Mouse (Mus musculus): ENCODE measurements around the gene Sfi1. TPM values are rescaled to one million over a fixed set of nuclear protein-coding genes. Genes with fewer than 3 reads are reported as not detected.
A peak's percentile ranks its signal among the peaks of the same experiment; 100 is the strongest.
"Not testable (repeated sequence)": the region's sequence is repeated elsewhere in the genome, so short reads cannot be mapped to it uniquely, and the experiment has no call there.

Sfi1 gene
- polyA plus RNA-seq, 1 experiment from 2014 or later, result 17.2 TPM

GRCm38 (mm10) chr11:3201326-3202230 is 8.3 kb upstream of the Sfi1 start:
- no peaks in the 10 kb centered on the region for H3K9me3 ChIP-seq (replicated peaks)
- ATAC-seq (ENCODE audit: low FRiP score), result no peak
- H3K4me2 ChIP-seq (replicated peaks), result peak overlapping the region; percentile 27
- peaks cover 13% of the 10 kb centered on the region for H3K36me3 ChIP-seq
- H3K9ac ChIP-seq, result no peak overlapping the region
- no peaks in the 10 kb centered on the region for H3K27me3 ChIP-seq
- no peak overlapping the region for H3K27ac ChIP-seq
- peak overlapping the region; percentile 36 for H3K4me3 ChIP-seq
- 9% methylated on average over 16 of the region's 16 CpGs for WGBS
- 0 out of 2 replicates have a peak, but pooled peaks cover 3% of the 10 kb centered on the region for H3K4me1 ChIP-seq

- not testable (repeated sequence) for H3K4me1 ChIP-seq; H3K27ac ChIP-seq; H3K9ac ChIP-seq; H3K9me3 ChIP-seq (replicated peaks); H3K36me3 ChIP-seq; ATAC-seq (ENCODE audit: low FRiP score); H3K27me3 ChIP-seq; H3K4me2 ChIP-seq (replicated peaks); H3K4me3 ChIP-seq
- WGBS, result 93% methylated on average over 6 of the region's 7 CpGs
Observed at GRCm38 (mm10) chr11:3200636-3201035, 7.4 kb upstream of the Sfi1 start.

DNA sequence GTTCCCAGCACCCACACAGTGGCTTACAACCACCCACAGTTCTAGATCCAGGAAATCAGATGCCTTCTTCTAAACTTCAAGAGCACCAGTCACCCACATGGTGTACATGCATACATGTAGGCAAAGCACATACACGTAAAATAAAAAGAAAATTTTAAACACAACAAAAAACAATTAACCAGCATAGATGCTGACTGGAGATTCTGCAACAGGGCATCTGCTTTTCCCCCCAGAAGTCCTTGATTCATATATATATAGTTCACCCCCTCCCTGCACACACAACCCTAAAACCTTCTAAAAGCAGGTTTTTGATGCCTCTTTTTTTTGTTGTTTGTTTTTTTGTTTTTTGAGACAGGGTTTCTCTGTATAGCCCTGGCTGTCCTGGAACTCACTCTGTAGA is 10.6 kb downstream of the Sfi1 start:
- not testable (repeated sequence) for H3K4me2 ChIP-seq (replicated peaks); H3K9ac ChIP-seq; H3K27me3 ChIP-seq; H3K4me3 ChIP-seq; H3K9me3 ChIP-seq (replicated peaks); H3K36me3 ChIP-seq; H3K4me1 ChIP-seq; H3K27ac ChIP-seq; ATAC-seq (ENCODE audit: low FRiP score)
- 87% methylated on average over 1 of the region's 1 CpGs for WGBS

- H3K4me3 ChIP-seq; H3K27me3 ChIP-seq; ATAC-seq (ENCODE audit: low FRiP score); H3K36me3 ChIP-seq; H3K4me2 ChIP-seq (replicated peaks); H3K27ac ChIP-seq; H3K9me3 ChIP-seq (replicated peaks); H3K9ac ChIP-seq; H3K4me1 ChIP-seq: not testable (repeated sequence)
- 42% methylated on average over 1 of the region's 1 CpGs for WGBS
Observed at GRCm38 (mm10) chr11:3181971-3182370, 11.3 kb downstream of the Sfi1 start.

DNA sequence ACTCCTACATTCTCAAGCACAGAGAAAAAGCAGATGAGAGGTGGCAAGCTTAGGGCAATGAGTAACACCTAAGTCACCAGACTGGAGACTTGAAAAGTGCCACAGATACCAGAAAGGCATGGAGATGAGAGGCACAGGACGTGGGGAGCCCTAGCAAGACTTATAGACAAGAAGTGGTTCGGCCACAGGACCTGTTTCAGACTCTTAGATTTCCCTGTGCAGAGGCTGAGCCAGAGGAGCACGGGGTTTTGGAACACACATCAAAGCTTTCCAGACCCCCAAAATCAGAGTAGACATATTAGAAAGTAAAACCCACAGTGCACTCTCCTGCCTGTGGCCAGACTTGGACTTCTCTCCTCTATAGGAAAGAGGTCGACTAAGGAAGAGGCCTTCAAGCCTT is 12.0 kb downstream of the Sfi1 start:
- not testable (repeated sequence) for H3K9me3 ChIP-seq (replicated peaks); H3K27ac ChIP-seq; H3K36me3 ChIP-seq; ATAC-seq (ENCODE audit: low FRiP score); H3K9ac ChIP-seq; H3K4me3 ChIP-seq; H3K4me1 ChIP-seq; H3K27me3 ChIP-seq; H3K4me2 ChIP-seq (replicated peaks)
- 60% methylated on average over 4 of the region's 4 CpGs for WGBS

DNA sequence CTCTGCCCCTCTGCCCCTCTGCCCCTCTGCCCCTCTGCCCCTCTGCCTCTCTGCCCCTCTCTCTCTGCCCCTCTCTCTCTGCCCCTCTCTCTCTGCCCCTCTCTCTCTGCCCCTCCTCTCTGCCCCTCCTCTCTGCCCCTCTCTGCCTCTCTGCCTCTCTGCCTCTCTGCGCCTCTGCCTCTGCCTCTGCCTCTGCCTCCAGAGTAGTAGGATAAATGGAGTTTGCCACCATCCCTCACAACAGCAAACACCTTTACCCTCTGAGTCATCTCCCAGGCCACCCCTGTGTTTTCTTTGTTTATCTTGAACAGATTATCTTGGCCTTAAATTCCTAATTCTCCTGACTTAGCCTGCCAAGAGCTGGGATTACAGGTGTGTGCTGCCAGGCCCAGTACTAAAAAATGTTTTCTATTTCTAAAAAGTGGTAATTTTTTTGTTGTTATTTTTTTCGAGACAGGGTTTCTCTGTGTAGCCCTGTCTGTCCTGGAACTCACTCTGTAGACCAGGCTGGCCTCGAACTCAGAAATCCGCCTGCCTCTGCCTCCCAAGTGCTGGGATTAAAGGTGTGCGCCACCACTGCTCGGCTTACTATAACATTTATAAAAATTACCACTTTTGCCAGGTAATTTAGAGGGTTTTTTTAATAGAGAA is 12.6 kb downstream of the Sfi1 start:
- WGBS, result 74% methylated on average over 6 of the region's 6 CpGs
- H3K27ac ChIP-seq; H3K4me2 ChIP-seq (replicated peaks); ATAC-seq (ENCODE audit: low FRiP score); H3K9me3 ChIP-seq (replicated peaks); H3K4me3 ChIP-seq; H3K9ac ChIP-seq; H3K4me1 ChIP-seq; H3K36me3 ChIP-seq; H3K27me3 ChIP-seq: not testable (repeated sequence)

DNA sequence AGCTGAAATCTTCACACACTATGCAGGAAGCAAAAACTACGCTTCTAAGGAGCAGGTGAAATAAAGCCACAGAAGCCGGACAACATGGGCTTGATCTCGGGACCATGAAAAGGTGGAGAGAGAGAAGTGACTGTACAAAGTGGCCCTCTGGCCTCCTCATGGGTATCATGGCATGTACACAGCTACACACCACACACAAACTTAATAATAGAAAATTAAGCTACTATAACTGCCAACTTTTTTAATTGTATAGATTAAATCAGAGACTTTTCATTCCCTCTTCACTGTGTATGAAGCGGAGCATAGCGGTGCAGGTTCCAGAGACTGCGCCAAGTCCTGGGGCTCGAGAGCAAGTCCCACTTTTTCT is 13.6 kb downstream of the Sfi1 start:
- not testable (repeated sequence) for ATAC-seq (ENCODE audit: low FRiP score); H3K4me3 ChIP-seq; H3K27ac ChIP-seq; H3K36me3 ChIP-seq; H3K4me2 ChIP-seq (replicated peaks); H3K9me3 ChIP-seq (replicated peaks); H3K27me3 ChIP-seq; H3K9ac ChIP-seq; H3K4me1 ChIP-seq
- WGBS, result 86% methylated on average over 7 of the region's 7 CpGs

- H3K36me3 ChIP-seq; H3K27ac ChIP-seq; H3K27me3 ChIP-seq; H3K9me3 ChIP-seq (replicated peaks); H3K9ac ChIP-seq; H3K4me2 ChIP-seq (replicated peaks); H3K4me1 ChIP-seq; H3K4me3 ChIP-seq; ATAC-seq (ENCODE audit: low FRiP score): not testable (repeated sequence)
- WGBS, result 88% methylated on average over 6 of the region's 6 CpGs
Observed at GRCm38 (mm10) chr11:3178968-3179725, 14.1 kb downstream of the Sfi1 start.

DNA sequence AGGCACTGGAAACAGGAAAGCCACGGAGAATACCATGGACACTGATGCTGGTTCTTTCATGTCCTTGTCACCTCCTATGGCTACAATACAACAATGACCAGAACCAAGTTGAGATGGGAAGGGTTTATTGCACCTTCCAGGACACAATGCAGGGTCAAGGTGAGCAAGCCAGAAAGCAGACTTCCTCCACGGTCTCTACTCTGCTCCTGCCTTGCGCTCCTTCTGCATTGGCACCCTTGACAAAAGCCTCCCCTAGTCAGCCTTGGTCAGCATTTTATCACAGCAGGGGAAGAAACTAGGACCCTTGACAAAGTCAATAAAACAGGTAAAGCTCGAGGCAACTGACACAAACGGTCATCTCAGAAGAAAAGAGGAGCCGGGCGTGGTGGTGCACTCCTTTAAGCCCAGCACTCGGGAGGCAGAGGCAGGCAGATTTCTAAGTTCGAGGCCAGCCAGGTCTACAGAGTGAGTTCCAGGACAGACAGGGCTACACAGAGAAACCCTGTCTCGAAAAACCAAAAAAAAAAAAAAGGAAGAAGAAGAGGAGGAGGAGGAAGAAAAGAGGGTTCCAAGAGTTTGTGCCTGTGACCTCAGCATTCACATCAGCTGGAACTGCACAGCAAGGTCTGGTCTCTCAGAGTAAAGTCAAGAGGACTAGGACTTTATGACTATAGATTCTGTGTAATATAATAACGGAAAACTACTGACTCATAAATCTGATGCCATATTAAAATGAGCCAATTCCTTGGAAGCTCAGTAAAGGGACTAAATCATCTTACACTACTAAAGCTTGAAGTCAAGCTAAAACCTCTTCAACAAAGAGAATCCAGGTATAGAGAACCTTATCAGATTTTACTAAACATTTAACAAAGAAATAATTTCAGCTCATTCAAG is 19.6 kb downstream of the Sfi1 start:
- ATAC-seq (ENCODE audit: low FRiP score), result peak; percentile 52
- not testable (repeated sequence) for H3K4me2 ChIP-seq (replicated peaks); H3K4me1 ChIP-seq; H3K27me3 ChIP-seq; H3K36me3 ChIP-seq; H3K9ac ChIP-seq; H3K27ac ChIP-seq; H3K9me3 ChIP-seq (replicated peaks); H3K4me3 ChIP-seq
- WGBS, result 87% methylated on average over 11 of the region's 11 CpGs

DNA sequence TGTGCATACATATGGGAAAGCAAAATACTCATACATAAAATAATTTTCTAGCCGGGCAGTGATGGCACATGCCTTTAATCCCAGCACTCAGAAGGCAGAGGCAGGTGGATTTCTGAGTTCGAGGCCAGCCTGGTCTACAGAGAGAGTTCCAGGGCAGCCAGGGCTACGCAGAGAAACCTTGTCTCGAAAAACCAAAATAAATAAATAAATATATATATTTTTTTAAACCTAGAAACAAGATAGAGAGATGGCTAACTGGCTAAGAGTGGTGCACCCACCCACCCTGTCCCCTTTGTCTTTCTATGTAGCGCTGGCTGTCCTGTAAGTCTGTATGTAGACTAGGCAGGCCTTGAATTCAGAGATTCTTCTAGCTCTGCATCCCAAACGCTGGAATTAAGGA is 20.7 kb downstream of the Sfi1 start:
- not testable (repeated sequence) for H3K36me3 ChIP-seq; H3K27ac ChIP-seq; ATAC-seq (ENCODE audit: low FRiP score); H3K27me3 ChIP-seq; H3K9ac ChIP-seq; H3K4me1 ChIP-seq; H3K4me3 ChIP-seq; H3K4me2 ChIP-seq (replicated peaks)
- H3K9me3 ChIP-seq (replicated peaks), result peaks cover 14% of the 10 kb centered on the region; the same call in 1 of the 2 replicates
- WGBS, result 54% methylated on average over 5 of the region's 6 CpGs

DNA sequence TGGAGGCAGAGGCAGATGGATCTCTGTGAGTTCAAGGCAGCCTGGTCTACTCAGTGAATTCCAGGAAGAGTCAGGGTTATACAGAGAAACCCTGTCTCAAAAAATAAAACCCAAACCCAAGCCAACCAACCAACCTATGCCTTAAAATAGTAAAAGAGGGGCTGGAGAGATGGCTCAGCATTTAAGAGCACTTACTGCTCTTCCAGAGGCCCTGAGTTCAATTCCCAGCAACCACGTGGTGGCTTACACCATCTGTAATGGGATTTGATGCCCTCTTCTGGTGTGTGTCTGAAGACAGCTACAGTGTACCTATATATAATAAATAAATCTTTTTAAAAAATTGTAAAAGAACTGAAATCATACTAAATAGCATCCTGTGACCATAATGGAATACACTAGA is 21.3 kb downstream of the Sfi1 start:
- not testable (repeated sequence) for H3K4me2 ChIP-seq (replicated peaks); H3K27ac ChIP-seq; H3K27me3 ChIP-seq; H3K36me3 ChIP-seq; H3K9ac ChIP-seq; ATAC-seq (ENCODE audit: low FRiP score); H3K4me1 ChIP-seq; H3K4me3 ChIP-seq
- H3K9me3 ChIP-seq (replicated peaks), result peaks cover 16% of the 10 kb centered on the region; the same call in 1 of the 2 replicates
- 73% methylated on average over 1 of the region's 1 CpGs for WGBS

GRCm38 (mm10) chr11:3169042-3169441 is 24.2 kb downstream of the Sfi1 start:
- H3K27me3 ChIP-seq; H3K9ac ChIP-seq; H3K36me3 ChIP-seq; H3K4me3 ChIP-seq; H3K27ac ChIP-seq; H3K4me2 ChIP-seq (replicated peaks); H3K4me1 ChIP-seq: not testable (repeated sequence)
- ATAC-seq (ENCODE audit: low FRiP score), result peak; percentile 49
- peaks cover 20% of the 10 kb centered on the region; the same call in 1 of the 2 replicates for H3K9me3 ChIP-seq (replicated peaks)
- WGBS, result 80% methylated on average over 2 of the region's 2 CpGs

Measured in hindbrain, embryonic 12.5 days (tissue).